Mouse (Mus musculus): ENCODE results near the gene Pitx1.

GRCm38 (mm10) chr13:55775056-55775455 is 60.9 kb downstream of the Pitx1 start:
- TF ChIP-seq POLR2A (IDR thresholded peaks at IDR 0.05; ENCODE audit: insufficient read depth, low read depth, low read length) (no peak), CTCF (IDR thresholded peaks at IDR 0.05; ENCODE audit: insufficient read depth, low read depth, low read length) (no peak)
